Mouse (Mus musculus): ENCODE data around the gene Zfp748. TPM values are rescaled to one million over a fixed set of nuclear protein-coding genes. Genes with fewer than 3 reads are reported as not detected.

Zfp748 gene
- polyA plus RNA-seq (2012; rRNA removed) = 3.1 and 4.7 TPM in 2 replicates

GRCm38 (mm10) chr13:67553730-67554129, at the start of gene Zfp748:
TSS of gene Zfp748 (minus strand) at chr13:67553830.

DNA sequence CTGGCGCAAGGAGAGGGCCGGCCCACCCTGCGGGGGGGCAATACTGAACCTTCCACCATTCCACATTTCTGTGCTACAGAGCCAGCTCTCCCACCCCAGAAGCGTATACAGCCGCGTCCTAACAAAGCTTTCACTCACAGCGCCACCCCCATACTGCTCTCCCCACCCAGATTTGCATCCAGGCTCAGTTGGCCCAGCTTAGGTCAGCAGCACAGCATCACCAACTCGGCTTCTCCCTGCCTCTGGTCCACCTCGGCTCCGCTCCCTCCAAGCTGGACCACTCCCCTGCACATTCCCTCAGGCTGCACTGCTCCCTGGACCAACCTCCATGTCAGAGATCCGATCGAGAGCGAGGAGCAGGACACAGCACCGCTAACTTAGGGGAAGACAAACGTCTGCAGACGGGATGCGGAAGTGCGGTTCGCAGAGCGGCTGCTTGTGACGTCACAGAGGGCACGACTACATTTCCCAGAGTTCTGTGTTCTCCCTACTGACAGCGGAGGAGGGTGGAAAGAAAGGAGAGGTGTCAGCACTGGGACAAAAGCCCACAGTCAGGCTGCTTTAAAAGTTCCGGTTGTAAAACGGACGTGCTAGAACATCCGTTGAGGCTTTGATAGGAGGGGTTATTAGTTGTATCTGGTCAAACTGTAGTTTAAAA, 27.7 kb downstream of the Zfp748 start, which contains the start of the genes Gm26965 and Zfp87:
TSS of gene Gm26965 (minus strand) at position 399 of the 658 bp plus-strand sequence.
TSS of gene Zfp87 (minus strand) at position 425 of the 658 bp plus-strand sequence.

DNA sequence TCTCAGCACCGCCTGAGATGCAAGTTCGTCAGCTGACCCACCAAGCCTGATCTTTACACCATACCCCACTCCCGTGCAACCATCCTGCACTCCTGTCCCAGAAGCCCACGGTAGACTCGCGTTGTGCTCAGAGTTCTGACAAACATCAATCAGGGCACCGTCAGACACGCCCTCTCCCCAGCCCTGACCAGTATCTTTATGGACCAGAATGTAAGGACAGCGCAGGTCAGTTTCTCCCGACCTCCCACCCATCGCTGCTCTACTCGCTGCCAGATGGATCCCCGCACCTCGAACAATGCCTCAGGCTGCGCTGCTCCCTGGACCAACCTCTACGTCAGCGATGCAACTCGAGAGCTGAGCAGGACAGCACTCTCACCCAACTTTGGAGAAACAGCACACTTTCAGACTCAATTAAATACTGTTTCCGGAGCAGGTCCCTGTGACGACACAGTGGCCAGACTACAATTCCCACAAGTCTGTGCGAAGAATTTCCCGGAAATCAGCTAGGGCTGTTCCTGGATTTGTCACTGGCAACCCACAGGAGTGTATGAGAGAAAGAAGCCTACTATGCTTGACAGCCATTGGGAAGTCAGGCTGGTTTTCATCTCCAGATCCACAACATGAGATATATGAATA, 53.4 kb downstream of the Zfp748 start, which contains the start of gene Zfp58:
TSS of gene Zfp58 (minus strand) at position 472 of the 636 bp plus-strand sequence.

Other genes with a start within 250 kb of the Zfp748 start
- 1.1 and 1.5 TPM in 2 replicates for gene Zfp457, start 247.3 kb downstream of the Zfp748 start, polyA plus RNA-seq (2012; rRNA removed)
- 0.23 and 0.29 TPM in 2 replicates for gene Zfp595, start 221.3 kb downstream of the Zfp748 start, polyA plus RNA-seq (2012; rRNA removed)
- gene Gm28044, start 193.3 kb downstream of the Zfp748 start, polyA plus RNA-seq (2012; rRNA removed) = not detected in 2 replicates
- 0.10 and 0.12 TPM in 2 replicates for gene Zfp953, start 193.2 kb downstream of the Zfp748 start, polyA plus RNA-seq (2012; rRNA removed)
- not detected in 2 replicates for gene Gm28041, start 178.1 kb downstream of the Zfp748 start, polyA plus RNA-seq (2012; rRNA removed)
- 0.05 and 0.34 TPM in 2 replicates for gene Zfp456, start 178.0 kb downstream of the Zfp748 start, polyA plus RNA-seq (2012; rRNA removed)
- 0.67 and 0.81 TPM in 2 replicates for gene Zfp429, start 154.0 kb downstream of the Zfp748 start, polyA plus RNA-seq (2012; rRNA removed)
- gene Zfp459, start 132.4 kb downstream of the Zfp748 start, polyA plus RNA-seq (2012; rRNA removed) = 0.20 and 0.44 TPM in 2 replicates
- gene Zfp874a, start 102.2 kb downstream of the Zfp748 start, polyA plus RNA-seq (2012; rRNA removed) = 0.49 and 0.68 TPM in 2 replicates
- 2.3 and 2.8 TPM in 2 replicates for gene Zfp874b, start 69.6 kb downstream of the Zfp748 start, polyA plus RNA-seq (2012; rRNA removed)
- gene Zfp58, start 53.3 kb downstream of the Zfp748 start, polyA plus RNA-seq (2012; rRNA removed) = 0.70 and 0.79 TPM in 2 replicates
- gene Gm26965, start 27.7 kb downstream of the Zfp748 start, polyA plus RNA-seq (2012; rRNA removed) = not detected in 2 replicates
- 12.3 and 25.6 TPM in 2 replicates for gene Zfp87, start 27.7 kb downstream of the Zfp748 start, polyA plus RNA-seq (2012; rRNA removed)
- gene Zfp729b, start 55.9 kb upstream of the Zfp748 start, polyA plus RNA-seq (2012; rRNA removed) = 0.05 and 0.14 TPM in 2 replicates
- not detected in 2 replicates for gene Gm49345, start 83.9 kb upstream of the Zfp748 start, polyA plus RNA-seq (2012; rRNA removed)
- gene Zfp729a, start 84.0 kb upstream of the Zfp748 start, polyA plus RNA-seq (2012; rRNA removed) = 0.46 and 1.1 TPM in 2 replicates
- gene Zfp738, start 133.2 kb upstream of the Zfp748 start, polyA plus RNA-seq (2012; rRNA removed) = 2.9 and 3.4 TPM in 2 replicates
- gene Zfp65, start 175.3 kb upstream of the Zfp748 start, polyA plus RNA-seq (2012; rRNA removed) = 0.31 and 0.92 TPM in 2 replicates
- gene Zfp85, start 201.4 kb upstream of the Zfp748 start, polyA plus RNA-seq (2012; rRNA removed) = 0.07 and 0.14 TPM in 2 replicates
- gene Zfp493, start 225.9 kb upstream of the Zfp748 start, polyA plus RNA-seq (2012; rRNA removed) = 0.61 and 0.90 TPM in 2 replicates

Measured in ovary, adult 2 months (tissue).